Mouse (Mus musculus): Measurements from ENCODE around the gene Gm17949. TPM values are rescaled to one million over a fixed set of nuclear protein-coding genes. Genes with fewer than 3 reads are reported as not detected.

Gene Gm17949
- polyA plus RNA-seq, 1 experiment from 2014 or later = 0.47 TPM

GRCm38 (mm10) chr17:56975391-56975790 is 35.9 kb upstream of the Gm17949 start:
- Histone ChIP-seq H3K27me3 (replicated peaks; ENCODE audit: control insufficient read depth, insufficient read depth, low read length) (no peaks in the 10 kb centered on the region), H3K4me1 (replicated peaks; ENCODE audit: control insufficient read depth, insufficient read depth, low read length) (no peaks in the 10 kb centered on the region), H3K4me3 (replicated peaks; ENCODE audit: low read length) (no peak overlapping the region), H3K36me3 (ENCODE audit: control insufficient read depth, insufficient read depth) (no peaks in the 10 kb centered on the region), H3K4me2 (ENCODE audit: low read length) (no peak overlapping the region), H3K9me3 (ENCODE audit: control insufficient read depth, low read length) (no peaks in the 10 kb centered on the region), H3K9ac (replicated peaks; ENCODE audit: low read depth, low read length) (no peak overlapping the region), H3K27ac (ENCODE audit: low read length) (no peak overlapping the region)
- no peak for ATAC-seq
- 71% methylated on average over 3 of the region's 3 CpGs for WGBS

DNA sequence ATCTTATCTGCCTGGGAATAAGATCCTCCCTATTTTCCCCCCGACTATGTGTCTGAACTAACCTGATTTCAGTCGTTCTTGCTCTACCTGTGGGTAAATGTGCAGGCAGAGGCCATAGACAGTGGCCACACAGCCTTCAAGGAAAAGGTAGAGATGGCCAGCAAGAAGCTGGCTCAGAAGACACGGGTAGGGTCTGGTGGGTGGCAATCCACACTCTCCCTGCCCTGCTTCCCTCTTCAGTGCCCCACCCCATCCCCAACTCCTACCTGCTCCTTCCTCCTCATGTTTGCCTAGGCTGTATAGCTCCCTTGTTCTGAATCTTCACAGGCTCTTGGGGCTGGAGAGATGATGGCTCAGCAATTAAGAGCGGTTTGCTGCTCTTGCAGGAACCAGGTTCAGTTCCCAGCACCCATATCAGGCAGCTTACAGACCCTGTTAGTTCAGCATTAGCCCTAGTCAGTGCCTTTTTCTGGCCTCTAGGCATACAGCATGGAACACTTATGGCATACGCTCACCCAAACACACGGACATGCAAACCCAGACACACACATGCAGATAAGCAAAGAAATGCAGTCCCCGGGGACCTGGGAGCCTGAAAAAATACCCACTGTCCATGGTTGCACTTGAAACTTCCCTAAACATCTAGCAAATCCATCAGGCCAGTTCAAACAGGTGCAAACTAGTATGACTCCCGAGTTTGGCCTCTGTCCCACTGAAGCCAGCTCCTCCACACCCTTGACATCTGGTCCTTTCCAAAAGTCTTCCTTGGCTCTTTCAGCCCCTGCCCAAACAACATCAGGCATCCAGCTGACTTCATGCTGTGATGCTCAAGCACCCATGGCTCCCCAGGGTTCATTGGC is 34.5 kb upstream of the Gm17949 start:
- H3K4me2 ChIP-seq (ENCODE audit: low read length) = no peak overlapping the region
- no peaks in the 10 kb centered on the region for H3K36me3 ChIP-seq (ENCODE audit: control insufficient read depth, insufficient read depth)
- H3K9ac ChIP-seq (replicated peaks; ENCODE audit: low read depth, low read length) = no peak overlapping the region
- ATAC-seq = no peak
- no peak overlapping the region for H3K4me3 ChIP-seq (replicated peaks; ENCODE audit: low read length)
- H3K27ac ChIP-seq (ENCODE audit: low read length) = no peak overlapping the region
- no peaks in the 10 kb centered on the region for H3K27me3 ChIP-seq (replicated peaks; ENCODE audit: control insufficient read depth, insufficient read depth, low read length)
- no peaks in the 10 kb centered on the region for H3K4me1 ChIP-seq (replicated peaks; ENCODE audit: control insufficient read depth, insufficient read depth, low read length)
- WGBS = 72% methylated on average over 8 of the region's 8 CpGs
- H3K9me3 ChIP-seq (ENCODE audit: control insufficient read depth, low read length) = no peaks in the 10 kb centered on the region

- Histone ChIP-seq H3K9me3 (ENCODE audit: control insufficient read depth, low read length) (no peaks in the 10 kb centered on the region), H3K4me3 (replicated peaks; ENCODE audit: low read length) (no peak overlapping the region), H3K9ac (replicated peaks; ENCODE audit: low read depth, low read length) (no peak overlapping the region), H3K36me3 (ENCODE audit: control insufficient read depth, insufficient read depth) (no peaks in the 10 kb centered on the region), H3K4me2 (ENCODE audit: low read length) (no peak overlapping the region), H3K27ac (ENCODE audit: low read length) (no peak overlapping the region), H3K4me1 (replicated peaks; ENCODE audit: control insufficient read depth, insufficient read depth, low read length) (no peaks in the 10 kb centered on the region), H3K27me3 (replicated peaks; ENCODE audit: control insufficient read depth, insufficient read depth, low read length) (no peaks in the 10 kb centered on the region)
- no peak for ATAC-seq
- 48% methylated on average over 5 of the region's 8 CpGs for WGBS
These were observed 31.7 kb upstream of the Gm17949 start for GRCm38 (mm10) chr17:56979524-56979923.

DNA sequence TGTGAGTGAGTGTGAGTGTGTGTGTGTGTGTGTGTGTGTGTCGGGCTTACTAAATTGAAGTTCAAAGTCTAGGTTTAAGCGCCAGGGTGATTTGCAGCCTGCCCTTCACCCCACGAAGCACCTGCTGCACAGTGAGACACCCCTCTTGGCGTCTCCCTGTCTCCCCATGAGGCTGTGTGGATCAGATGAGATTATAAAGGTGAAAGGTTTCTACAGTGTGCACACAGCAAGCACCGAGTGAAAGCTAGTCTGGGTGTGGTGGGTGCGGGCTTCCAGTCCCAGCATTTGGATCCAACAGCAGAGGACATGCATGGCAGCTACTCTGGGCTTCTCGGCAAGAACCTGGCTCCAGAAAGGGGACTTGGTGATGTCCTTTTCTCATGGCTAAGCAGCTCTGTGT is 30.2 kb upstream of the Gm17949 start:
- Histone ChIP-seq H3K36me3 (ENCODE audit: control insufficient read depth, insufficient read depth) (no peaks in the 10 kb centered on the region), H3K27me3 (replicated peaks; ENCODE audit: control insufficient read depth, insufficient read depth, low read length) (no peaks in the 10 kb centered on the region), H3K4me1 (replicated peaks; ENCODE audit: control insufficient read depth, insufficient read depth, low read length) (no peaks in the 10 kb centered on the region), H3K4me2 (ENCODE audit: low read length) (no peak overlapping the region), H3K9ac (replicated peaks; ENCODE audit: low read depth, low read length) (no peak overlapping the region), H3K9me3 (ENCODE audit: control insufficient read depth, low read length) (no peaks in the 10 kb centered on the region), H3K4me3 (replicated peaks; ENCODE audit: low read length) (no peak overlapping the region), H3K27ac (ENCODE audit: low read length) (no peak overlapping the region)
- ATAC-seq = no peak
- 86% methylated on average over 7 of the region's 7 CpGs for WGBS

DNA sequence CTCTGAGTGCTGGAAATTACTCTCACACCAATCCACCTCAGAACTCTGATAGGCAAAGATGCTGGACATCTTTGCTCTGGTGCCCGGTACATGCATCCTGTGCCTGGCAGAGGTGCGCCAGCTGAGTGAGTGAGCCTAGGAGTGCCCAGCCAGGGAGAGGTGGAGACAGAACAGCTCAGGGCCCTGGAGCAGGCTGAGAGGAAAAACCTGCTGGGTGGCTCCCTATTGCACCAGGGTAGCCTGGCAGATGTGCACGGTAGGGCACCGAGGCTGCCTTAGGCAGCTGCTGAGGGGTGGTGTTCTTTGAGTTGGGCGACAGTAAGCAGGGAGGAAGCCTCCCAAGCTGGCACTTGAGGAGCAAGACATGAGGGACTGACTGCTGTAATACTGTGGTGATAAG is 29.3 kb upstream of the Gm17949 start, which contains the start of gene Acer1:
Gene Acer1 (minus strand): TSS at position 114 of the 400 bp plus-strand sequence.
- H3K9me3 ChIP-seq (ENCODE audit: control insufficient read depth, low read length) = no peaks in the 10 kb centered on the region
- no peaks in the 10 kb centered on the region for H3K36me3 ChIP-seq (ENCODE audit: control insufficient read depth, insufficient read depth)
- H3K4me1 ChIP-seq (replicated peaks; ENCODE audit: control insufficient read depth, insufficient read depth, low read length) = no peaks in the 10 kb centered on the region
- no peak within 1 kb of the TSS for H3K4me2 ChIP-seq (ENCODE audit: low read length)
- no peaks in the 10 kb centered on the region for H3K27me3 ChIP-seq (replicated peaks; ENCODE audit: control insufficient read depth, insufficient read depth, low read length)
- WGBS = 78% methylated on average over 5 of the region's 5 CpGs
- no peak within 1 kb of the TSS for H3K4me3 ChIP-seq (replicated peaks; ENCODE audit: low read length)
- H3K9ac ChIP-seq (replicated peaks; ENCODE audit: low read depth, low read length) = no peak within 1 kb of the TSS
- H3K27ac ChIP-seq (ENCODE audit: low read length) = no peak within 1 kb of the TSS
- ATAC-seq = no peak

DNA sequence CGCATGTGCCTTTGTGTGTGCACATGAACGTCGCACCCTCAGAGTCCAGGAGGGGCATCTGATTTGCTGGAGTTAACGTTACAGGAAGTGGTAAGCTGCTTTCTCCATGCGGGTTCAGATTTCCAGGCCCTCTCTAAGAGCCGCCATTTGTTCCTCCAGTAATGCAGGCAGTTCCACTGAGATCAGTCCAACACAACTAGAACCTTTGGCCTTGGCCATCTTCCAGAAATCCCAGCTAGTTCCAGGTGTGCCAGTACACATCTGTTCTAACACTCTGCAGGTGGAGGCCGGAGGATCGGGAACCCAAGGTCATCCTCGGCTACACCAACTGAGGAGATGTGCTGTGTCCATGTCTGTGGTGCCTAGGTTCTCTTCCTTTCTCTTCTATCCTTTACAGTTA is 26.4 kb upstream of the Gm17949 start:
- Histone ChIP-seq H3K9me3 (ENCODE audit: control insufficient read depth, low read length) (no peaks in the 10 kb centered on the region), H3K4me2 (ENCODE audit: low read length) (no peak overlapping the region), H3K4me1 (replicated peaks; ENCODE audit: control insufficient read depth, insufficient read depth, low read length) (peaks cover 3% of the 10 kb centered on the region; the same call in 1 of the 2 replicates), H3K9ac (replicated peaks; ENCODE audit: low read depth, low read length) (no peak overlapping the region), H3K27me3 (replicated peaks; ENCODE audit: control insufficient read depth, insufficient read depth, low read length) (no peaks in the 10 kb centered on the region), H3K4me3 (replicated peaks; ENCODE audit: low read length) (no peak overlapping the region), H3K27ac (ENCODE audit: low read length) (no peak overlapping the region), H3K36me3 (ENCODE audit: control insufficient read depth, insufficient read depth) (no peaks in the 10 kb centered on the region)
- 84% methylated on average over 9 of the region's 9 CpGs for WGBS
- ATAC-seq = no peak

DNA sequence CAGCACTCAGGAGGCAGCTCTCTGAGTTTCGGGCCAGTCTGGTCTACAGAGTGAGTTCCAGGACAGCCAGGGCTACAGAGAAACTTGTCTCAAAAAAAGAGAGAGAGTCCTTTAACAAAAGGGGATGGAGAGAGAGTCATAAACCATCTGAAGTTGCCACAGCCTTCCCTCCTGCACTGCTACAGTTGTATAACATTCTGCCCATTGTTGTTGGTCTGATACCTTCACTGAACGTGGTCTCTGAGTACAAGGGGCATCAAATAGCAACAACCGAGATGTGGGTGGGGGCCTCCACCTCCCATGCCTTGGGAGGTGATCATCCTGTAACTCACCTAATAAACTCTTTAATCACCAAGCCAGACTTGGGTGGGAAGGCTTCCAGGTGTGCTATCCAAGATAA is 25.6 kb upstream of the Gm17949 start:
- Histone ChIP-seq H3K4me1 (replicated peaks; ENCODE audit: control insufficient read depth, insufficient read depth, low read length) (peaks cover 3% of the 10 kb centered on the region), H3K4me2 (ENCODE audit: low read length) (no peak overlapping the region), H3K36me3 (ENCODE audit: control insufficient read depth, insufficient read depth) (no peaks in the 10 kb centered on the region), H3K27ac (ENCODE audit: low read length) (no peak overlapping the region), H3K9ac (replicated peaks; ENCODE audit: low read depth, low read length) (no peak overlapping the region), H3K9me3 (ENCODE audit: control insufficient read depth, low read length) (no peaks in the 10 kb centered on the region), H3K4me3 (replicated peaks; ENCODE audit: low read length) (no peak overlapping the region), H3K27me3 (replicated peaks; ENCODE audit: control insufficient read depth, insufficient read depth, low read length) (no peaks in the 10 kb centered on the region)
- WGBS = 78% methylated on average over 3 of the region's 3 CpGs
- no peak for ATAC-seq

- H3K4me2 ChIP-seq (ENCODE audit: low read length) = no peak overlapping the region
- 91% methylated on average over 3 of the region's 3 CpGs for WGBS
These were observed 25.0 kb upstream of the Gm17949 start for GRCm38 (mm10) chr17:56986105-56986805.

DNA sequence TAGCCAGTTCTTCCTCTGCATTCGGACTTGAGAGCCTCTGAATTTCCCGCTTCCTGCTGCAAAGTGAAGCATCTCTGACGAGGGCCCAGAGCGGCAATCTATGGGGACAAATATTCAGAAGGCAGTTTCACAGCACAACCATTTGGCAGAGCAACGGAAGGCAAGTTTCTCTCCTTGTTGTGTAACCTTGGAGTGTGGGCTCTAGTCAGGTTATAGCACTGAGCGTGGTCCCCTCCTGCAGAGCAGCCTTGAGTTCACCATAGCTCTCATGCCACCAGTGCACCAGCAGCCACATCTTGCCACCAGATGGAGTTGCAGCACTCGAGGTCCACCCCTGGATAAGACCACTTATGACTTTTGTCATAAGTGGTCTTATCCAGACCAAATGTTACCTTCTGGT is 22.8 kb upstream of the Gm17949 start:
- Histone ChIP-seq H3K27ac (ENCODE audit: low read length) (no peak overlapping the region), H3K4me2 (ENCODE audit: low read length) (no peak overlapping the region), H3K4me1 (replicated peaks; ENCODE audit: control insufficient read depth, insufficient read depth, low read length) (peaks cover 13% of the 10 kb centered on the region), H3K9me3 (ENCODE audit: control insufficient read depth, low read length) (no peaks in the 10 kb centered on the region), H3K27me3 (replicated peaks; ENCODE audit: control insufficient read depth, insufficient read depth, low read length) (no peaks in the 10 kb centered on the region), H3K36me3 (ENCODE audit: control insufficient read depth, insufficient read depth) (0 out of 2 replicates have a peak, but pooled peaks cover 6% of the 10 kb centered on the region), H3K9ac (replicated peaks; ENCODE audit: low read depth, low read length) (no peak overlapping the region), H3K4me3 (replicated peaks; ENCODE audit: low read length) (no peak overlapping the region)
- WGBS = 86% methylated on average over 7 of the region's 7 CpGs
- no peak for ATAC-seq

More at GRCm38 (mm10) chr17:56986105-56986805, 25.0 kb upstream of the Gm17949 start:
- no peak overlapping the region for H3K4me3 ChIP-seq (replicated peaks; ENCODE audit: low read length)
- H3K36me3 ChIP-seq (ENCODE audit: control insufficient read depth, insufficient read depth) = no peaks in the 10 kb centered on the region
- H3K4me1 ChIP-seq (replicated peaks; ENCODE audit: control insufficient read depth, insufficient read depth, low read length) = peaks cover 9% of the 10 kb centered on the region
- H3K27me3 ChIP-seq (replicated peaks; ENCODE audit: control insufficient read depth, insufficient read depth, low read length) = no peaks in the 10 kb centered on the region
- no peak for ATAC-seq
- H3K9ac ChIP-seq (replicated peaks; ENCODE audit: low read depth, low read length) = no peak overlapping the region
- no peaks in the 10 kb centered on the region for H3K9me3 ChIP-seq (ENCODE audit: control insufficient read depth, low read length)
- H3K27ac ChIP-seq (ENCODE audit: low read length) = no peak overlapping the region

Data from forebrain, embryonic 16.5 days (tissue).